Mouse (Mus musculus): ENCODE data around the gene Cutc.

GRCm38 (mm10) chr19:43770584-43770983 lies 17.8 kb downstream of the Cutc start:
- TF ChIP-seq ZC3H11A (IDR thresholded peaks at IDR 0.05; ENCODE audit: borderline replicate concordance, low read depth, low read length) (no peak), ZNF384 (IDR thresholded peaks at IDR 0.05; ENCODE audit: low read depth, low read length) (no peak)

Data from ES-E14 (cell line).